Mouse (Mus musculus) heart, postnatal 10 days (tissue): ENCODE measurements around the gene Diras2. TPM values are rescaled to one million over a fixed set of nuclear protein-coding genes. Genes with fewer than 3 reads are reported as not detected.
A peak's percentile ranks its signal among the peaks of the same experiment; 100 is the strongest.

Experiments used
- DNase-seq, 2 experiments: peaks; one replicate each; pipeline ENCODE4 v3.0.0; 2021
- intact Hi-C: fragments of 180-260 bp; cut with DNase I; formaldehyde crosslinking; loops from one replicate; pipeline ENCODE4 v1.15.1; 2025
- total RNA-seq, 2 experiments: library from RNA; stranded (reverse); gene quantifications; 2 replicates each; pipeline ENCODE4 v1.2.3; 2021

Diras2 gene
- 1 to 10 TPM in 1 of 2 experiments, under 1 TPM in 1; 0.79 to 1.4 TPM for total RNA-seq

DNA sequence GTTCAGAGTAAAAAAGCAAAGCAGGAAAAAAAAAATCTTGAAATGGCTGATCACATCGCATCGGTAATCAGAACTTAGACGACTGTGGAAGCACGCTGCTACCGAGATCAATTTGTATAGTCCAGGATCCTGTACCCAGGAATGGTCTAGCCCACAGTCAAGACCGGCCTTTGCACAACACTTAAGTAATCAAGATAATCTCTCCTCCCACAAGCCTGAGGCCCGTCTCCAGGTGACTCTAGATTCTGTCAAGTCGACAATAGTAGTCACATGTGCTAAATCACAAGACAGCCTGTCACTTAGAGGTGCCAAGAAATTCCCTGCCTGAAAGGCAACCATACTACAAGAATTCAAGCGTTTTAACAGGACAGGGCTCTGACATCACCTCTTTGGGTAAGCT is at the start of gene Diras2:
Gene Diras2 (minus strand): TSS at position 159 of the 400 bp plus-strand sequence.
- DNase-seq, result no peak

DNA sequence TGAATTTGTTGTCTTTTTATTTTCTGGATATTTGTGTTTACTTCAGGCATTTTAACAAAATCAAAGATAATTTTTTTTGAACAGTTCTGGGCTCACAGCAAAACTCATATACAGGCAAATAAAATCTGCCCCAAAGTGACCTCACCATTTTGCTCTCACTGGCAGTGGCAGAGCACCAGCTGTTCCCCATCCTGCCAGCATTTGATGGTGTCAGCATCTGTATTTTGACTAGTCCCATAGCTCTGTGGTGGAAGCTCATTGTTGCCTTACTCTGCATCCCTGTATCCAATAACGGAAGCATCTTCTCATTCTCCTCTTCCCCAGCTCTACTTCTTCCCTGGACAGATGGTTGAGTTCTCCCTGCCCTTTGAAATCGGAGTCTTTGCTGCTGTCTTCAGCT is 47.7 kb upstream of the Diras2 start:
- intact Hi-C loops, result no loop called here
- DNase-seq, result no peak

More for the DNA sequence above, at the start of gene Diras2:
- intact Hi-C loops, result no loop called here

DNA sequence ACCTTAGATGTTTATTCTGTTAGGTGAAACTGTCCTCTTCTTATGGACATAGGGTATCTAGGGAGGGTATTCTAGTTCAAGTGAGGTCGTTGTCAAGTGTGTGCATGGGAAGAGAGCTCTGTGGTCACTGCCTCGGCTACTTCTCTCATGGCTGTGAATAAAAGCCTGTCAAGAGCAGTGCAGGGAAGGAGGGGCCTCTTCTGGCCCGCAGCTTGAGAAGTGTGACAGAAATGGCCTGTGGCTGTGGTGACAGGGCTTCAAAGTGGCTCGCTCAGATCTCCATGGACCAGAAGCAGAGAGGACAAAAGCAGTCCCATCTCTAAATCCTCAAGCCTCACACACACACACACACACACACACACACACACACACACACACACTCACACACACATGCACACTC is 46.9 kb upstream of the Diras2 start:
- intact Hi-C loops, result no loop called here
- DNase-seq, result peak; percentile 31 to 51

DNA sequence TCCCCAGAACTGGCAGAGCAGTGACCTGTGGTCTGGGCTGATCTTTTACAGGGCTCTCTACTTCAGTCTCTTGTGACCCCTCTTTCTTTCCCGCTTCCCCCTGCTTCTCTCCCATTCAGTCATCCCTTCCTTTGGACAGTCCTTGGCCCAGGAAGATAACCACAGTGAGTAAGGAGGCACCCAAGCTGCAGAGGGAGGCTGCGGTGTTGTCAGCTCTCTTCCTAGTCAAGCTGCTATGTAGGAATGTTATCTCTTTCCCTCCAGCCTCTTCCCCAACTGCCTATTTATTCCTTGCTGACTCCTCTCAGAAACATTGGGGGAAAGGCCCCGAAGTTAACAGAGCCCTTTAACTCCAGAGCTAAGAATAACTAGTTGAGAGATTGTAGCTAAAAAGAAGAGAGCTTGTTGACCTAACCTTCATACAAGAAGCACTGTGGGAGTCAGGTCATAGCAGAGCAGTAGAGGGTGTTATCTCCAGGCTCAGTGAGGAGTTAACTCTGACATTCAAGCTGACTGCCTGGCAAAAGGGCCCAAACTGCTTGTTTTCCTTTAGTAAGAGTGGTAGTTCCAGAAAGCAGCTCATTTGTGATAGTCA is 46.3 kb upstream of the Diras2 start:
- DNase-seq, result peak in 1 of 2 experiments; percentile 37
- intact Hi-C loops, result no loop called here

DNA sequence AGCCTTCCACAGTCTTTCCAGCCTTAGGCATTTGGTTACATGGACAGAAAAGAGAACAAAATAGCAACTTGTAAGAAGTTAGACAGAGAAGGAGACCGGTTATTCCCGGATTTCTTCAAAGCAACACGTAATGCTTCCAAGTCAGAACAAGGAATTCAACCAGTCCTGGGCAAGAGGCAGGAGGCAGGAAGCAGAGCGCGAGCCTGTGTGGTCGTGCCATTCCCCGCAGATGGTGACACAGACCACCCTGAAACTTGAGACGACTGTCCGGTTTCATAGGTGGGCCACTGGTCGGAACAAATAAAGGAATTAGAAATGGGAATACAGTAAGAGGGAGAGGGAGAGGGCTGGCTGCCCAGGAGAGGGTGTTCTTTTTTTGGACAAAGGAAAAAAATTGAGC is 45.8 kb upstream of the Diras2 start:
- intact Hi-C loops, result no loop called here

DNA sequence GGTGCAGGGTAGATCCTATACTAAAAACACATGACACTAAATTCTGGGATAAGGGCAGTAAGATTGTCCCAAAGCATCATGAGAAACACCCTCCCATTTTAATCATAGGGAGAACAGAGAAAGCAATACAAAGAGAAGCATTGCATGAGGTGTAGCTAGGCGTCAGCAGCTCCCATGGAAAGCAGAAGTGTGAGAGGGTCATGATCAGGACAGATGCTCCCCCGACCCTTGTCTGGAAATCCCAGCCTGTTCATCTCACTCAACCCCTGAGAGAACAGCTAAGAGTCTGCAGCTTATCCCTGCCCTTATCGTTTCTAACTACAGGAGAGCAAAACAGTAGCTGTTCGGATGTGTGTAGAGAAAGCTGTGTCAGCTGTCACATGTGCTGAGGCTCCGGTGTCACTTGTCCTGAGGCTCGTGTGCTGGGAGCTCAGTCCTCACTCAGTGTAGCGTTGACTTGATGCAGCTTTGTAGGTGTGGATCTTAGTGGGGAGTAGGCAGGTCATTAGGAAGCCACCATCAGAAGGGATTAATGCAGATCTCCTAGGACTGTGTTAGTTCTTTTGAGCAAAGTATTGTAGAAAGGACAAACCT is 45.0 kb upstream of the Diras2 start:
- no peak for DNase-seq
- intact Hi-C loops, result no loop called here

More for the DNA sequence above, 45.8 kb upstream of the Diras2 start:
- DNase-seq, result no peak

DNA sequence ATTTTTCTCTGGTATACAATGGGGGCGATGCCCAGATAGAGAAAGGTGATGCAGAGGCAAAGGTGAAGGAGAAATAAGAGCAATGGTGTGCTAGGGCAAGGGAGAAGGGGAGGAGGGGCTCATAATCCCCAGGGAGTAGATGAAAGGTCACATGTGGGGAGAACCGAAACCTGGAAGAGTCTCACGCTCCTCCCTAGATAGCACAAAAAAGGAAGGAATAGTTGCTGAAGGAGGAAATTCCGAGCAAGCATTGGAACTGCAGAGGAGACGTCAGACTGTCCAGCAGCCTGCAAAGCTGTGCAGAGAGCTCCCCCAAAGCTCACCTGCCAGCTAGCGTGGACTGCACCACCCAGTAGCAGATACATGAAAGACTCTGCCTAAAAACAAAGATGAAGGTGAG is 44.4 kb upstream of the Diras2 start:
- intact Hi-C loops, result no loop called here
- DNase-seq, result no peak

DNA sequence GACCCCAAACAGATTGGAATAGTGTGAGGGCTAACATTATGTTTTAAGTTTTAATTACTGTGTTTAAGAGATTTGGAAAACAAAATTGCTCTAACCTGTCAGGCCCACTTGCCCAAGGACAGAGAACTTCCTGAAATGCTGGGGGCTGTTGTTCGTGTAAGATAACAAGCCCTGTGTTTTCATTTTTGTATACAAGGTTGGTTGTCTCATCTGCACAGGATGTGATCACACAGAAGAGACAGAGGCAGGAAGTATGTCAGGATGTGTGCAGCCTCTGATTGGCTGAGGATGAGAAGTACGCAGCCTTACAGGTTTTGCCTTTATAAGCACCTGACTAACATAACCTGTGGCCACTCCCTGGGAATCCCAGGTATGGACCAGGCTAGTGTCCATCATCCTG is 43.2 kb upstream of the Diras2 start:
- intact Hi-C loops, result no loop called here

DNA sequence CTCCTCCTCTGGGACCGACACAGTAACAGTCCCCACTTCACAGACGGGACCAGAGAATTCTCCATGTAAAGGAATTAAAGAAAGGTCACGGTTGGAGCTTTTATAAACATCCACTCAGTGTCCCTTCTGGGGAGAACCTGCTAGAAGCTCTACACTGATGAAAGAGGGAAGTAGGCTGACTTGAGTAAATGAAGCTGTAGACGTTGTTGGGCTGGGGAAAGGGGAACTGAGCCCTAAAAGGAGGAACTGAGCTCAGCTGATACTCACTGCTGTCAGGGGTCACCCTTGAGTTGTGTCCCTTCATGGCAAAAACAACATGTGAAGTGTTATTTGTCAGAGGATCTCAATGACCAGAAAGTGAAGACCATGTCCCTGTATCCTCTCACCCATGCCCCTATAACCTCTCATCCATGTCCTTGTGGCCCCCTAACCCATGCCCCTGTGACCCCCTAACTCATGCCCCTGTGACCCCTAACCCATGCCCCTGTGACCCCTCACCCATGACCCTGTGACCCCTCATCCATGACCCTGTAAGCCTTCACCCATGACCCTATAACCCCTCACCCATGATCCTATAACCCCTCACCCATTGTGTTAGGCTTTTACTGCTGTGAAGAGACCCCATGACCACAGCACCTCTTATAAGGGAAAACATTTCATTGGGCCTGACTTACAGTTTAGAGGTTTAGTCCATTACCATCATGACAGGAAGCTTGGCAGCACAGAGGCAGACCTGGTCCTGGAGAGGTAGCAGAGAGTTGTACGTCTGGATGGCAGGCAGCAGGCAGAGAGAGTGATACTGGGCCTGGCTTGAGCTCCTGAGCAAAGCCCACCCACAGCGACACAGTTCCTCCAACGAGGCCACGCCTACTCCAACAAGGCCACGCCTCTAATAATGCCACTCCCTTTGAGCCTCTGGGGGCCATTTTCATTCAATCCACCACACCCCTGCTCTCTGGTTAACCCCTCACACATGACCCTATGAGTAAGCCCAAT is 41.7 kb upstream of the Diras2 start:
- no peak for DNase-seq
- intact Hi-C loops, result no loop called here

More for the DNA sequence above, 43.2 kb upstream of the Diras2 start:
- no peak for DNase-seq

DNA sequence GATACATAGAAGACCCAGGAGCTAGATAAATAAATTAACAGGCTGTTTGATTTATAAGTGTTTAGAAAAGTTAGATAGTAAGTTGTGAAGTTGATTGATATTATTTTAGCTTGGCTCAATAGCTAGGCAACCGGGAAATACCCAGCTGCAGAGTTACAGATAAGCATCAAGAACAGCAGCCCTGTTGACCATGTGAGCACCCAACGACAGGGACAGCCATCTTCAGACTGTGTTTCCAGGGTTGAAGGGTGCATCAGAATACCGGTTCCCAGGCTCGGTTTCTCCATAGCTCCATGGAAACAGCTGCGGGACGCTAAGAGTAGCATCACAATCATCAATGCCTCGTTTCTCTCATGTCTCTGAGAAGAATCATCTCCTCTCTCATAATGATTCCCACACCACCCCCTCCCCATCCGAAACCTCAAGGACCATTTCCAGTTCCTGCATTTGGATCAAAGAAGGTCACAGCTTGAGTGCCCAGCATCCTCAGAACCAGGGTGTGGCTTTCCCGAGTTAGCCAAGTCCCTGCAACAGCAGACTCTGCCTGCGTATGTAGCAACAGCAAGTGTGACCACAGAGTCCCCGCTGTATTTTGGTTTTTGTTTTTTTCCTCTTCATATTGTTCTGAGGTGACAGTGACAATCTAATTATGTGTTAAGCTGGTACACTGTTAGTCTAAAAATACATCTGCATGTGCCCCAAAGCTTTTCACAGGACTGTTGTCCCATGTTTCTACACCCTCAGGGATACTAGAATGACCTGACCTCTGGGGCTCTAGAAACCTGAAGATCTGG is 40.7 kb upstream of the Diras2 start:
- intact Hi-C loops, result no loop called here
- DNase-seq, result no peak

DNA sequence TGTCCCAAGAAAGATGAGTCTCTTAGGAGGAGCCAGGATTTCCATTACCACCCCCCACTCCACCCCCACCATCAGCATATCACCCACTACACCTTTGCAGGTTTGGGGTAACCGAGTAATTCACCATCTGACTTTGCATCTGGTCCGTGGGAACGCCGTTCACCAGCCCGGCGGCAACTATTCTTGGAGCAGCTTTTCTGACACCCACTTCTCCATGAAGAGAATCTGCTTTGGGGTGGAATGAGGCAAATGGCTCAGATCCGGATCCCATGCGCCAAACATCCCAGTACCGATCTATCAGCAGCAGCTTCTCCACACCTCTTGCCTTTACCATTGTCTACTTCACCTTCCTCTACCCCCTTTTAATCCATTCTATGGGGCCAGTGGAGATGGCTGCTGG is 39.2 kb upstream of the Diras2 start:
- intact Hi-C loops, result no loop called here
- DNase-seq, result no peak

DNA sequence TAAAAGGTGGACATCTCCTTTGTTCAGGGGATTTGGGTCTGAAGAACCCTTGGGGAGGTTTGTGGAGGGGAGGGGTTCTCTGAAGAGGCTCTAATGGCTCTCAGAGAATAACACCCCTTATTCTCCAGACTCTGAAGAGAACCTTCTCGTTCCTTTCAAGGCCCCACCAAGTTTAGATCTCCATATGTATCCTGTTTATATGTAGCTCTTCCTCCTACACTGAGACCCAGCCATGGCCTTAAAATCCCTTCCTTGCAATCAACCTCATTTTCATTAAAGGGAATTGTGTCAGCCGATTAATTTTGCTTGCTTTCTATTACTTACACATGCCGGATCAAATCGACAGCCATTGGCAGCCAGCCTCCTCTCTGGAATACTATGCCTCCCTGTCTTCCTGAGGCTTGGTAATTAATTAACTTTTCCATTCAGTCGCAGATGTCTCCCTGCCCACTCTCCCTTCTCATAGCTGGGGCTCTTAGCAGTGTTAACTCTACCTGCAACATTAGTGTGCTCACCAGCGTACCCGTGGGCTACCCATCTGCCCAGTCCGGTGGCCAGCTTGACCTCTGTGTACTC is 38.2 kb upstream of the Diras2 start:
- no peak for DNase-seq

DNA sequence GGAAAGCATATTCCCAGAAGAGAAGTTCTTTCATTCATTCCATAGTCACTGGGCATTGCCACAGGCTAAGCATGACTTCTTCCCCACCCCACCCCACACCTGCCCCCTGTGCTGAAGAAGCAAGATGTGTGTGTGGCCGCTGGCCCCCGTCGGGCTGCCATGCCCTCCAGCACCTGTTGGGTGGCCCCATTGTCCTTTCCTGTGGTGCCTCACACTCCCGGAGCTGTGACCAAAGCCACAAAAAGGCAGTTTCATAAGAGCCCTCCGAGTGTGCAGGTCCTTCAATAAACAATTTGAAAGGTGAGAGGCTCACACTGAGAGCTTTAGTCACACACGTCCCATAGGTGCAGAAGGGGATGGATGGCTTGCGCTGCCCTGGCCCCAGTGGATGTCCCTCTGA is 35.7 kb upstream of the Diras2 start:
- DNase-seq, result no peak
- intact Hi-C loops, result loop anchor here (10.0 kb wide), 1 partner anchor 312 kb away; no protein-coding TSS in a partner anchor

More for the DNA sequence above, 38.2 kb upstream of the Diras2 start:
- intact Hi-C loops, result loop anchor here (10.0 kb wide), 1 partner anchor 314 kb away; no protein-coding TSS in a partner anchor

DNA sequence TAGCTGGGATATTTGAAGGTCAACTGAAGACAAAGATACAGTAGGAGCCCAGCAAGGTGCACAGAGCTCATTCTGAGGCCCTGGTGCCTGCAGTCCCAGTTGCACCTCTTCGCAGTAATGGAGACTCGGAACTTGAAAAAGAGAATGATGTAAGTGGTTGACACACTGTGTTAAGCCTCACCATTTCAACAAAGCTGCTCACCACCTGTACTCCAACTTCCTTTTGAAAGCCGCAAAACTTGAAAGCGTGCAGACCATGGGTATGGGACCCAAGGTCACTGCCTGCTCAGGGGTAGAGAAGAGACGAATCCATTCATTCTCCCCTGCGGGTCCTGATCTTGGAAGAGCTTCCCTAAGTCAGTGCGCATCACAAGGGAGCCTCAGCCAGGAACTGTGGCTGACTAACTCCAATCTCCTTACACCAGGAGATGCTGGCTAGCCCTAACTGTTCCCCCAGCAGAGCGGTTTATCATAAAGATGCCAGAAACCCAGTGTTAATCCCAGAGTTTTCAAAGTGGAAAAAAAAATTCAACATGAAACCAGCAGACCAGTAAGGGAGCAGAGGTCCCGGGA is 35.2 kb upstream of the Diras2 start:
- no peak for DNase-seq
- intact Hi-C loops, result loop anchor here (10.0 kb wide), 1 partner anchor 311 kb away; no protein-coding TSS in a partner anchor

DNA sequence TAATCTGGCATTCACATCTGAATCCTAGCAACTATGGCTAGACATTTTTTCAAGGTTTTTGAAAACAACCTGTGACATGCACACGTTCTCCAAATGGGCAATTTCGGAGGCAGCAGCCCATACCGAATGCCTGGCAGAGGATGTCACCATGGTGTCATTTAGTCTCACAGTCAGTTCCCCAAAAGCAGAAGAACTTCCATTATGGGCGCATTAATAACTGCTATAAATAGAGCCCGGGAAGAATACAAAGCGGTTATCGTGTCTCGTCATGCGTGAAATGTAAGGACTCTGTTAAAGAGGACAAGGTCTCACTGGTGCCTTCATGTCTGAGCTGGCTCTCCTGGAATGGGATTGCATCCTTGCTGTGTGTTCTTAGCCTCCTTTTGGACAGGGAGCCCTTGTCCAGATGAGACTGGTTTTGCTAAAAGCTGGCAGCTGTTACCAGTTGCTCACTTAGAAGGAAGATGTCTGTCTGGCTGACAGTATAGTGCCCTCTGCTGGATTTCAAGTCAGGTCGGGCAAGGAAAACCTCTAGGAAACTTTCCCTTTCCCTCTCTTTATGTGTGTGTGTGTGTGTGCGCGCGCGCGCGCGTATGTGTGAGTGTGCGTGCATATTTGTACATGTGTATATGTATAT is 34.1 kb upstream of the Diras2 start:
- intact Hi-C loops, result loop anchor here (10.0 kb wide), 1 partner anchor 310 kb away; no protein-coding TSS in a partner anchor
- DNase-seq, result peak in 1 of 2 experiments; percentile 46

DNA sequence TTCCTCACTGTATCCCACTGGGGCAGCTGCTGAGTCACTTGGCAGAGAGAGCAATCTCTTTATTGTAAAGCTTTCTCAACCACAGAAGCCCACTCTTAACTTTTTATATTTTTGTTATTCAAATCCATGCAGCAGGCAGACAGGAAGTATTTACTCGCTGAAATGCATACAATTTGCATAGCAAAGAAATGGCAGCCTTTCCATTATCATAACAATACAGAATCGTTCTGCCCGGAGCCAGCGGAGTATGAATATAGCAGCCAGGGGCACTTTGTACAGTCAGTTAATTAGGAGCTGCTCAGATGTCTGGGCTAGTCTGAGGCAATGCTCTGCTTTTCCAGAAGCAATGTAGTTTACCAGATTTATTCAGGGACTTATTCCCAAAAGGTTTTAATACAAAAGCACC is 31.1 kb upstream of the Diras2 start:
- no peak for DNase-seq
- intact Hi-C loops, result loop anchor here (10.0 kb wide), 1 partner anchor 307 kb away; no protein-coding TSS in a partner anchor

DNA sequence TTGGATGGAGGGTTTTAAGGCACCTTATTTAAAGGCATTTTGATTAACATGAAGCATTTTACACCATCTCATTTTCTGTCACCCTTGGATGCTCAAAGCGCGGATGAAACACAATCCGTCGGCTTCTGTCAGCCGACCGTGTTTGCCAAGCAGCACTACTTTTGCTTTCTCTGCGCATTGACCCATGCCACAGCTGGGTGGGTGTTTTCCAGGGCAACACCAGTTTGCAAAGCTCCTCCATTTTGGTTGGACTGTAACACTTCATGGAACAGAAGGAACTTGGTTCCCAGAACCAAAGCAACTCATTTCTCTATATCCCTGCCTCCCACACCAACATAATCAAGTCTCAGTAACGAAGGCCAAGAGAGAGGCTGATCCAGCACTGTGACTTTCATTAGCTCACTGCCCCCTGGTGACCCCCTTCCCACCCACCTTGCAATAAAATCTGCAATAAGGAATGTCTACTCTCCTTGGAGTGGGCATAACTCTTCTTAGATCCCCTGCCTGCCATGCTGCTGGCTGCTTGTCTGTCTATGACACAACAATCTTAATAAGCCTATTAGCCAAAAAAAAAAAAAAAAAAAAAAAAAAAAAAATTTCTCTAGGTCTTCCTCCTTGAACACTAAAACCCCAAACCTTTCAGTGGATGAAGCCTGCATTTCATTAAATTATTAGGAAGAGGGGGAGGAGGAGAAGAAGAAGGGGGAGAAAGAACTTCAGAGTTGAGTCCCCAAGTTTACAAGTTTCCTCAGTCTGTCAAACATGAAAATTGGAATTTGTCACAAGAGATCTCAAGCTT is 30.5 kb upstream of the Diras2 start:
- no peak for DNase-seq
- intact Hi-C loops, result loop anchor here (10.0 kb wide), 1 partner anchor 307 kb away; no protein-coding TSS in a partner anchor

DNA sequence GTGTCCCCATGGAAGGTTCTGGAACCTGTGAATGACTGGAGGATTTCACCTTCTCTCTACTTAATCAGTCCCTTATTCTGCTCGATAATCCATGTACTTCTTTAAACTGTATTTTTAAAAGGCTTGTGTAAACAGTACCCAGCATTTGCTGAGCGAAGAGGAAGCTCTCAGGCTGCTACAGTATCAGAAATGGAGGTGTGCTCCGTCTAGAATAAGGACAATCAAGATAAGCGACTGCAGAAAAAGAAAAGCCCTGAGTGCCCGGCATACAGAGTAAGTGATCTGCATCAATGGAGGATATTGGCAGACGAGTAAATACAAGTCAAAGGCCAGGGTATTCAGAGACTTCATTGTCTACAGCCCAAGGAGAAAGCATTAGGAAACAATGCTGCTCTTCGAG is 26.3 kb upstream of the Diras2 start:
- intact Hi-C loops, result no loop called here
- DNase-seq, result no peak
